Mouse (Mus musculus) myocyte (in vitro differentiated cells): ENCODE data around the gene Olfr149.

Experiments
- CEBPB ChIP-seq: IDR thresholded peaks from 2 replicates; pipeline ENCODE4 v1.6.1; 2011; ENCODE audit warnings: mild to moderate bottlenecking, moderate library complexity; ENCODE audit not compliant: poor library complexity, insufficient read depth, severe bottlenecking
- E2F4 ChIP-seq: IDR thresholded peaks from one replicate; pipeline ENCODE4 v1.6.1; 2011; ENCODE audit warnings: mild to moderate bottlenecking, control low read depth, moderate library complexity; ENCODE audit not compliant: insufficient read depth
- MAX ChIP-seq: IDR thresholded peaks from one replicate; pipeline ENCODE4 v1.6.1; 2011; ENCODE audit warnings: low read depth, mild to moderate bottlenecking, control low read depth
- POLR2A ChIP-seq: IDR thresholded peaks from one replicate; pipeline ENCODE4 v1.6.1; 2011; ENCODE audit warnings: low read depth, mild to moderate bottlenecking, control low read depth, moderate library complexity; ENCODE audit not compliant: insufficient read length
- TCF12 ChIP-seq: IDR thresholded peaks from one replicate; pipeline ENCODE4 v1.6.1; 2011; ENCODE audit warnings: mild to moderate bottlenecking, control low read depth; ENCODE audit not compliant: poor library complexity, insufficient read depth, severe bottlenecking
- USF1 ChIP-seq: IDR thresholded peaks from one replicate; pipeline ENCODE4 v1.6.1; 2011; ENCODE audit warnings: low read depth, mild to moderate bottlenecking, control low read depth, moderate library complexity

GRCm38 (mm10) chr9:39666905-39667304, 40.0 kb downstream of the Olfr149 start, which contains the start of gene Olfr963:
- TF ChIP-seq TCF12 (no peak), POLR2A (no peak), MAX (no peak), CEBPB (no peak), USF1 (no peak), E2F4 (no peak)
